Mouse (Mus musculus): ENCODE data around the gene Neb. TPM values are rescaled to one million over a fixed set of nuclear protein-coding genes. Genes with fewer than 3 reads are reported as not detected.

Neb gene
- polyA plus RNA-seq, 1 experiment = 3.1 TPM

GRCm38 (mm10) chr2:52377706-52378447 lies 397 bp downstream of the Neb start:
- DNase-seq (ENCODE audit: extremely low spot score in 1 of 2, low spot score in 1 of 2) = no peak

GRCm38 (mm10) chr2:52374706-52375105 lies 3.6 kb downstream of the Neb start:
- DNase-seq (ENCODE audit: extremely low spot score in 1 of 2, low spot score in 1 of 2) = no peak

GRCm38 (mm10) chr2:52372480-52372879 lies 5.8 kb downstream of the Neb start:
- DNase-seq (ENCODE audit: extremely low spot score in 1 of 2, low spot score in 1 of 2) = no peak

- no peak for DNase-seq (ENCODE audit: extremely low spot score in 1 of 2, low spot score in 1 of 2)
These were observed 6.2 kb downstream of the Neb start for GRCm38 (mm10) chr2:52372080-52372479.

- peak in 1 of 2 experiments; percentile 6 for DNase-seq (ENCODE audit: extremely low spot score in 1 of 2, low spot score in 1 of 2)
These were observed 7.2 kb downstream of the Neb start for GRCm38 (mm10) chr2:52371066-52371465.

GRCm38 (mm10) chr2:52369622-52370021 lies 8.7 kb downstream of the Neb start:
- no peak for DNase-seq (ENCODE audit: extremely low spot score in 1 of 2, low spot score in 1 of 2)

- no peak for DNase-seq (ENCODE audit: extremely low spot score in 1 of 2, low spot score in 1 of 2)
These were observed 10.6 kb downstream of the Neb start for GRCm38 (mm10) chr2:52367665-52368064.

GRCm38 (mm10) chr2:52367248-52367647 lies 11.0 kb downstream of the Neb start:
- DNase-seq (ENCODE audit: extremely low spot score in 1 of 2, low spot score in 1 of 2) = peak in 1 of 2 experiments; percentile 40

- DNase-seq (ENCODE audit: extremely low spot score in 1 of 2, low spot score in 1 of 2) = no peak
These were observed 17.2 kb downstream of the Neb start for GRCm38 (mm10) chr2:52361086-52361485.

- DNase-seq (ENCODE audit: extremely low spot score in 1 of 2, low spot score in 1 of 2) = no peak
These were observed 18.6 kb downstream of the Neb start for GRCm38 (mm10) chr2:52359722-52360121.

GRCm38 (mm10) chr2:52358156-52358555 lies 20.1 kb downstream of the Neb start:
- no peak for DNase-seq (ENCODE audit: extremely low spot score in 1 of 2, low spot score in 1 of 2)

GRCm38 (mm10) chr2:52351029-52351428 lies 27.2 kb downstream of the Neb start:
- DNase-seq (ENCODE audit: extremely low spot score in 1 of 2, low spot score in 1 of 2) = no peak

- no peak for DNase-seq (ENCODE audit: extremely low spot score in 1 of 2, low spot score in 1 of 2)
These were observed 37.3 kb downstream of the Neb start for GRCm38 (mm10) chr2:52340990-52341389.

GRCm38 (mm10) chr2:52335556-52335955 lies 42.7 kb downstream of the Neb start:
- DNase-seq (ENCODE audit: extremely low spot score in 1 of 2, low spot score in 1 of 2) = no peak

- DNase-seq (ENCODE audit: extremely low spot score in 1 of 2, low spot score in 1 of 2) = no peak
These were observed 43.2 kb downstream of the Neb start for GRCm38 (mm10) chr2:52335087-52335486.

GRCm38 (mm10) chr2:52333535-52333934 lies 44.7 kb downstream of the Neb start:
- no peak for DNase-seq (ENCODE audit: extremely low spot score in 1 of 2, low spot score in 1 of 2)

GRCm38 (mm10) chr2:52331761-52332160 lies 46.5 kb downstream of the Neb start:
- no peak for DNase-seq (ENCODE audit: extremely low spot score in 1 of 2, low spot score in 1 of 2)

- DNase-seq (ENCODE audit: extremely low spot score in 1 of 2, low spot score in 1 of 2) = no peak
These were observed 50.9 kb downstream of the Neb start for GRCm38 (mm10) chr2:52327244-52327815.

- DNase-seq (ENCODE audit: extremely low spot score in 1 of 2, low spot score in 1 of 2) = no peak
These were observed 56.4 kb downstream of the Neb start for GRCm38 (mm10) chr2:52321866-52322265.

- DNase-seq (ENCODE audit: extremely low spot score in 1 of 2, low spot score in 1 of 2) = no peak
These were observed 58.1 kb downstream of the Neb start for GRCm38 (mm10) chr2:52320175-52320574.

- no peak for DNase-seq (ENCODE audit: extremely low spot score in 1 of 2, low spot score in 1 of 2)
These were observed 59.2 kb downstream of the Neb start for GRCm38 (mm10) chr2:52319020-52319567.

GRCm38 (mm10) chr2:52317471-52317870 lies 60.8 kb downstream of the Neb start:
- no peak for DNase-seq (ENCODE audit: extremely low spot score in 1 of 2, low spot score in 1 of 2)
